Mouse (Mus musculus): Measurements from ENCODE around the gene Pip4k2c. TPM values are rescaled to one million over a fixed set of nuclear protein-coding genes. Genes with fewer than 3 reads are reported as not detected.

Pip4k2c gene
- polyA plus RNA-seq (2016; fragmentation: Nextera tagmentation; extraction: Ambion mirVana): 21.3 and 21.4 TPM in 2 replicates

DNA sequence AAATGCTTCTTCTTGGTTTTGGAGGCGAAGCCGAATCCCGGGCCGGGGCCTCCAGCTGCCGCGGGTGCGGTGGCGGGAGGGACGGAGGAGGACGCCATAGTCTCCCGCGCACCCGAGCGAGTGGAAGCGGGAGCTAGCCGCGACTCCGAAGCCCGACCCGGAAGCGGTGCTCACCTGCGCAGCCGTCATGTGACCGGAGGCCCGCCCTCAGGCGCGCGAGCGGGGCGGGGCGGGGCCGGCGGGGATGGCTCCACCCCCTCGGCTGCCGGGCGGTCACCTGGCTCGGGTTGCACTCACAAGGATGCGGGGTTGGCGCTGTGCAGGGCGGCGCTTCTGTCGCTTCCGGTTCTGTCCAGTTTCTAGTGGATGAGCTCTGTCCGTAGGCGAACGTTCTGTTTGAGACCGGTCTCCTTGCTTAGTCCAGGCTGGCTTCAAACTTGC is at the start of gene Pip4k2c:
Gene Pip4k2c, minus strand, starts transcription at position 172 of the 441 bp plus-strand sequence.
- under 1% methylated on average over 47 of the region's 47 CpGs for WGBS
- 0 out of 2 replicates have a peak, but pooled peaks cover 4% of the 10 kb centered on the region for H3K27me3 ChIP-seq (ENCODE audit: poor library complexity, severe bottlenecking)
- peak; percentile 88 for DNase-seq (ENCODE audit: extremely low spot score, low spot score)
- peaks cover 27% of the 10 kb centered on the region for H3K4me1 ChIP-seq
- H3K4me3 ChIP-seq: peak within 1 kb of the TSS; percentile 93
- H3K36me3 ChIP-seq (replicated peaks): peaks cover 25% of the 10 kb centered on the region
- no peaks in the 10 kb centered on the region for H3K9me3 ChIP-seq
- peak within 1 kb of the TSS; percentile 85 for H3K27ac ChIP-seq

DNA sequence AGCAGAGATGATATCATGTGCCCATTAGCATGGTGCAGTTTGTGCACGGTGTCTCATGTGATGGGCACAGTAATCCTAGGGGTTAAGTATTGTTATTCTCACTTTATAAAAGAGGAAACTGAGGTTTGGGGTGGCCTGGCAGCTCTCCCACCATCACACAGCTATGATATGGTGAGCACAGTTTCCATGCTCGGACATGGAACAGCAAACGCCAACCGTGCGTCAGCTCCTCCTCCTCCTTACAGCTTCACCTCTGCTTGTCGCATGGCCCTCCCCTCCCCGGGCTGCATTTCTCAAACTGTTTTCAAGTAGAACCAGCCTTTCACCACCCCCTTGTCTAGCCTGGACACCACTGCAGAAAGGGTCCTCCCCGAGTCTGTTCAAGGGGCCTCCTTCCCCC is 47.1 kb upstream of the Pip4k2c start:
- no peak for DNase-seq (ENCODE audit: extremely low spot score, low spot score)
- no peak overlapping the region for H3K27ac ChIP-seq
- peaks cover 26% of the 10 kb centered on the region for H3K4me1 ChIP-seq
- no peak overlapping the region for H3K4me3 ChIP-seq
- no peaks in the 10 kb centered on the region for H3K36me3 ChIP-seq (replicated peaks)
- WGBS: 88% methylated on average over 8 of the region's 8 CpGs
- H3K9me3 ChIP-seq: no peaks in the 10 kb centered on the region
- peaks cover 30% of the 10 kb centered on the region for H3K27me3 ChIP-seq (ENCODE audit: poor library complexity, severe bottlenecking)

DNA sequence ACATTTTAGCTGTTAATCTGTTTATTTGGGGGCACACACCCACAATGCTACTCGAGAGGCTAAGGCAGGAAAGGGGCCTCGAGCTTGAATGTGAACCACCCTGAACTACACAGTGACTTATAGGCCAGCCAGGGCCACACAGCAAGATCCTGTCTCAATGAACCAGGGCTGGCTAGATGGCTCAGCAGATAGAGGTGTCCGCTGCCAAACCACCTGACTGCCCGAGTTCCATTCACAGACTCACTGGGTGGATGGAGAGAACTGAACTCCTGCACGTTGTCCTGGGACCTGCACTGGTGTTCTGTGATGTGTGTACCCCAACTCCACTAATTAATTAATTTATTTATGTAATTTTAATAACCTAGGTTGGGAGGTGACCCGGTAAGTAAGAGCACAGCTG is 46.4 kb upstream of the Pip4k2c start:
- Histone ChIP-seq H3K4me1 (peaks cover 20% of the 10 kb centered on the region), H3K36me3 (replicated peaks) (no peaks in the 10 kb centered on the region), H3K9me3 (no peaks in the 10 kb centered on the region), H3K27me3 (ENCODE audit: poor library complexity, severe bottlenecking) (peaks cover 23% of the 10 kb centered on the region), H3K4me3 (no peak overlapping the region), H3K27ac (no peak overlapping the region)
- WGBS: 88% methylated on average over 6 of the region's 6 CpGs
- no peak for DNase-seq (ENCODE audit: extremely low spot score, low spot score)

DNA sequence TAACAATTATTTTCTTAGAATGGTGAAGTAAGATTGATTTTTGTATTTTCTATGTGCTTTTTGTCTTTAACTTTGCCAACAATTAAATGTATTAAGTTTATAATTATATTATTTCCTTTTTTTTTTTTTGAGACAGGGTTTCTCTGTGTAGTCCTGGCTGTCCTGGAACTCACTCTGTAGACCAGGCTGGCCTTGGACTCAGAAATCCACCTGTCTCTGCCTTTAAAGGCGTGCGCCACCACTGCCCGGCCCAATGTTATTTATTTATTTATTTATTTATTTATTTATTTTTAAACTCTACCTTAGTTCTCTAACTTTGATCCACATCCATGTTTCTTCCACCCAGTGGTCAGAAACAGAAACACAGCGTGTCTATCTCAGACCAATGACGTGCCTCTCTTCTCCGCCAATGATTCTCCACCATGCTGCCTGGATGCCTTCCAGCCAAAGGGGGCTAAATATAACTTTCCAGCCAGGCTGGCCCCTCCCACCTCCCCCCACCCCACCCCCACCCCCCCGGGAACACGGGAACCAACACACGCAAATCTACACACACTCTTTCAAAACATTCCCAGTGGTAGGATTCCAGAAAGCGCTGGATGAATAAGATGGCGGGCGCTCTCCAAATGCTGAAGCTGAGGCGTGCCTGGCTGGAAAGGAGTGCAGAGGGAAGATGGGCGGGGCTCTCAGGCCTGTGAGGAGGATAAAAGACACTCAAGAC is 44.4 kb upstream of the Pip4k2c start:
- peak overlapping the region; percentile 42 for H3K4me3 ChIP-seq
- 0 out of 2 replicates have a peak overlapping the region, but pooled peaks have one; percentile 40 for H3K27ac ChIP-seq
- H3K27me3 ChIP-seq (ENCODE audit: poor library complexity, severe bottlenecking): peaks cover 3% of the 10 kb centered on the region; the same call in 1 of the 2 replicates
- DNase-seq (ENCODE audit: extremely low spot score, low spot score): peak; percentile 72
- WGBS: 24% methylated on average over 14 of the region's 14 CpGs
- H3K9me3 ChIP-seq: no peaks in the 10 kb centered on the region
- H3K36me3 ChIP-seq (replicated peaks): no peaks in the 10 kb centered on the region
- H3K4me1 ChIP-seq: peaks cover 11% of the 10 kb centered on the region

DNA sequence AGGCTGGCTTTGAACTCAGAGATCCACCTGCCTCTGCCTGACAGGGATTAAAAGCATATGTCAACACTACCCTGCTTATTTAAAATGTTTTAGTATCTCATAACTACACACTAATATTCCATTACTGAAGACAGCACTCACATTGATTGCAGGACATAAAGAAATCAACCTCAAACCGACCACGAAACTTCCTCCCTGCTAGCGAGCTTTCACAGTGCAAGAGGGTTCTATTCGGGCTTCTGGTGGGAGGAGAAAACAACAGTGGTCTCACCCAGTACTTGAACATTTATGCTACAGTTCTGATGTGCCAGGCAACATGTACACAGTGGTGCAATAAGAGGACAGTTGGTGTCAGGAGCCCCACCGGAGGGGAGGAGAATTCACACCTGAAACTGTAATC is 39.4 kb upstream of the Pip4k2c start:
- DNase-seq (ENCODE audit: extremely low spot score, low spot score): no peak
- Histone ChIP-seq H3K4me3 (no peak overlapping the region), H3K9me3 (no peaks in the 10 kb centered on the region), H3K36me3 (replicated peaks) (no peaks in the 10 kb centered on the region), H3K27me3 (ENCODE audit: poor library complexity, severe bottlenecking) (no peaks in the 10 kb centered on the region), H3K4me1 (peaks cover under 1% of the 10 kb centered on the region; the same call in 1 of the 2 replicates), H3K27ac (no peak overlapping the region)
- 86% methylated on average over 5 of the region's 5 CpGs for WGBS

DNA sequence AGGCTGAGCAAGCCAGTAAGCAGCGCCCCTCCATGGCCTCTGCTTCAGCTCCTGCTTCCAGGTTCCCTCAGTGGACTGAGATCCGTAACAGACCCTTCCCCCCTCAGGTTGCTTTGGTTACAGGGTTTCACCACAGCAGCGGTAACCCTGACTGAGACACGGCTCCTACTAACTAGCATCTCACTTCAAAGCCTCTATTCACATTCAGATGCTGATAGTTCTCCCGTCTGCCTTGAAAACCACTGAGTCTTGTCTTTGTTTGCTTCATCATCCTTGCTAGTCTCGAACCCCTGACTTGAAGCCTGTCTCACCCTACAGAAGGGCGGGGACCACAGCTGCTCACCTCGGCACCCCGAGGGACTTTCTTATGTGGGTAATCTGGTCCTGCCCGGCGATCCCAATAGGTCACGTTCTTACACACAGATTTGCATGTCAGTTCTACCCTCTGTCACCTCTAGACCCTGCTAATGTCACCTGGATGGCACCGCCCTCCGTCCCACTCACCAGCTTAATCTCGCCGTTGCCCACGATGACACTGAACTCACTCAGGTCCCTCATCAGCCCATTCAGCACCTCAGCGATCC is 26.9 kb upstream of the Pip4k2c start:
- Histone ChIP-seq H3K36me3 (replicated peaks) (peaks cover 33% of the 10 kb centered on the region), H3K9me3 (no peaks in the 10 kb centered on the region), H3K27me3 (ENCODE audit: poor library complexity, severe bottlenecking) (peaks cover 6% of the 10 kb centered on the region; the same call in 1 of the 2 replicates), H3K4me3 (no peak overlapping the region), H3K27ac (no peak overlapping the region), H3K4me1 (peaks cover 11% of the 10 kb centered on the region)
- 77% methylated on average over 18 of the region's 18 CpGs for WGBS
- no peak for DNase-seq (ENCODE audit: extremely low spot score, low spot score)

DNA sequence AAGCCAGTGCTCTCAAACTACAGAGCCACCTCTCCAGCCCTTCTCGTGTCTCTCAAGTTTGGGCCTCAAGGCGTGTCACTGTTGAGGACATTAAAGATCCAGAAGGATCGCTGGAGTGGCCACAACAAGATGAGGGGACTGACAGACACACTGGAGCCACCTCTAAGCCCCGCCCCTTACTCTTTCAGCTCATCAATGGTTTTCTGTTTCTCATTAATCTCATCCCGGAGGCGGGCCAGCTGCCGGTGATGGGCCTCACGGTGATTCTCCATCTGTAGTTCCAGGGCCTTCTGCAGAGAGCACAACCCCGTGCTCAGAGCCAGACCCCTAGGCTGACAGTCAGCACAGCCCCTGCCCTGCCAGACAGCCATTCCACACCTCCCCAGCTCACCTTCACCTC is 25.2 kb upstream of the Pip4k2c start:
- Histone ChIP-seq H3K27me3 (ENCODE audit: poor library complexity, severe bottlenecking) (peaks cover 6% of the 10 kb centered on the region; the same call in 1 of the 2 replicates), H3K27ac (no peak overlapping the region), H3K36me3 (replicated peaks) (peaks cover 20% of the 10 kb centered on the region), H3K4me1 (peaks cover 11% of the 10 kb centered on the region), H3K4me3 (no peak overlapping the region), H3K9me3 (no peaks in the 10 kb centered on the region)
- WGBS: 51% methylated on average over 9 of the region's 9 CpGs
- no peak for DNase-seq (ENCODE audit: extremely low spot score, low spot score)

DNA sequence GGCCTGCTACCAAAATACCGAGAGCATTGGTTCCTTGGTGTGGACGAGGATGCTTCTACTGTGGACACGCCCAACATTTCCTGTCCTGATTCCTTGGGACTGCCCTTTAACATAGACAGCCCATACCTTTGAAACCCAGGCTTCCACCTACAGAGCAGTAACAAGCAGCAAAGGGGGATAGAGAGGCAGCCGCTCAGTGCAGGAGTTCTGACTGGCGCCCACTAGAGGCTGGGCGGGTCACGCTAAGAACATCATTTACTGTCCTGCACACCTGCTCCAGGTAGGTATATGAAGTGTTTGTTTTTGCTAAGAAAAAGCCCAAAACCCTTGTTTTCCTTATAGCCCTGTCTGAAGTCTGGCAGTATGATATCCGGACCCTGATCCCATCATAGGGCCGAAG is 21.8 kb upstream of the Pip4k2c start:
- peaks cover 5% of the 10 kb centered on the region; the same call in 1 of the 2 replicates for H3K36me3 ChIP-seq (replicated peaks)
- 80% methylated on average over 9 of the region's 9 CpGs for WGBS
- DNase-seq (ENCODE audit: extremely low spot score, low spot score): no peak

DNA sequence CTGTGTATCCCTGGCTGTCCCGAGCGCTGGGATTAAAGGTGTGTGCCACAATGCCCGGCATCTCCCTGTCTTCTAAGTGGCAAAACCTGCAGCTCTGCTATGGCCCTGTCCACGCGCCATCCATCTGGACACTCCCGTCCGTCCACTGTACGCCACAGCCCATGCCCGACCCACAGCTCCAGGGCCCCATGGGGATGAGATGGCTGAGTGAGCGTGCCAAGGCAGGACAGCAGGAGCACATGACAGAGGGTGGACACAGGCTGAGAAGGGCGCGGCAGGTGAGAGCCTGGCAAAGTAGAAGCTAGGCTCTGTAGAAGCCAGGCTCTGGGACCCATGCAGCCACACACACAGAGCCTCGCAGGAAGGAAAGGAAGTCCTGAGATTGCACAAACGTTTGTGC is 20.4 kb upstream of the Pip4k2c start:
- WGBS: 87% methylated on average over 14 of the region's 14 CpGs
- no peak for DNase-seq (ENCODE audit: extremely low spot score, low spot score)
- peaks cover 6% of the 10 kb centered on the region for H3K4me1 ChIP-seq
- H3K27me3 ChIP-seq (ENCODE audit: poor library complexity, severe bottlenecking): peaks cover 13% of the 10 kb centered on the region
- peaks cover 5% of the 10 kb centered on the region; the same call in 1 of the 2 replicates for H3K36me3 ChIP-seq (replicated peaks)
- no peak overlapping the region for H3K4me3 ChIP-seq
- H3K9me3 ChIP-seq: no peaks in the 10 kb centered on the region
- H3K27ac ChIP-seq: no peak overlapping the region

More for the DNA sequence above, 21.8 kb upstream of the Pip4k2c start:
- H3K4me3 ChIP-seq: no peak overlapping the region
- no peak overlapping the region for H3K27ac ChIP-seq
- H3K4me1 ChIP-seq: peaks cover 11% of the 10 kb centered on the region
- H3K9me3 ChIP-seq: no peaks in the 10 kb centered on the region
- peaks cover 5% of the 10 kb centered on the region for H3K27me3 ChIP-seq (ENCODE audit: poor library complexity, severe bottlenecking)

DNA sequence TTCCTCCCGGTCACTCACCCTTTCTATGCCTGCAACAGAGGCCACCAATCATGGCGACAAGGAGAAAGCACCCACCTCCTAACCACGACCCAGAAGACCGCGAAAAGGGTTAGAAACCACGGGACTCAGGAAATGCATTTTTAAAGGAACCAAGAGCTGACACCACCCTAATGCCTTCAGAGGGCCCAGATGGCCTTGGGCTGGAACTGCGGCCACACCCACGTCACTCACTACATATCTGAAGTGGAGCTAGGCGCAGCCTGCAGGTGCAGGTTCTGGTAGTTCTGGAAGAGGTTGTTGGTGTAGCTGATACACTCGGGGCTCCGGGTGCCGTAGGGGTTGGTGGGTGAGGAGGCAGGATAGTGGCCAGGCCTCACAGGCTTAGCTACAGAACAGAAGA is 19.3 kb upstream of the Pip4k2c start:
- no peak overlapping the region for H3K4me3 ChIP-seq
- H3K27me3 ChIP-seq (ENCODE audit: poor library complexity, severe bottlenecking): peaks cover 13% of the 10 kb centered on the region
- no peak for DNase-seq (ENCODE audit: extremely low spot score, low spot score)
- WGBS: 89% methylated on average over 12 of the region's 12 CpGs
- 0 out of 2 replicates have a peak, but pooled peaks cover 5% of the 10 kb centered on the region for H3K36me3 ChIP-seq (replicated peaks)
- no peaks in the 10 kb centered on the region for H3K9me3 ChIP-seq
- no peak overlapping the region for H3K27ac ChIP-seq
- 0 out of 2 replicates have a peak, but pooled peaks cover 4% of the 10 kb centered on the region for H3K4me1 ChIP-seq

DNA sequence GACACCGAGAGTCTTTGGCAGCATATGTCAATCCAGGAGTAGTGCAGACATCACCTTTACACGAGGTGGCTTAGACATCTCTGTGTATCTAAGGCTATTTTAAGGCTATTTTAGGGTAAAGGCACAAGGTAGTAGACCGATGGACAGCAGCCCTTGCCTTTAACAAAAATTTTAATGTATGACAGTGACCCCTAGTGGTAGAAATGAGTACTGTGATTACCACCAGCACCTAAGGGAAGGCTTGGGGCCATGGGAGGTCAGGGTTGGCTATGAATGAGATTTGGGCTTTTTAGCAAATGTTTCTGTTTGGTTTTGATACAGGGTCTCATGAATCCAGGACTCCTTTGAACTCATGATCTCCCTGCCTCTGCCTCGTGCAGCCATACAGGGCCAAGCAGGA is 17.5 kb upstream of the Pip4k2c start:
- H3K4me3 ChIP-seq: no peak overlapping the region
- H3K27me3 ChIP-seq (ENCODE audit: poor library complexity, severe bottlenecking): peaks cover 13% of the 10 kb centered on the region
- H3K4me1 ChIP-seq: peaks cover 5% of the 10 kb centered on the region; the same call in 1 of the 2 replicates
- H3K9me3 ChIP-seq: no peaks in the 10 kb centered on the region
- WGBS: 25% methylated on average over 4 of the region's 4 CpGs
- 0 out of 2 replicates have a peak, but pooled peaks cover 3% of the 10 kb centered on the region for H3K36me3 ChIP-seq (replicated peaks)
- no peak overlapping the region for H3K27ac ChIP-seq
- peak; percentile 37 for DNase-seq (ENCODE audit: extremely low spot score, low spot score)

DNA sequence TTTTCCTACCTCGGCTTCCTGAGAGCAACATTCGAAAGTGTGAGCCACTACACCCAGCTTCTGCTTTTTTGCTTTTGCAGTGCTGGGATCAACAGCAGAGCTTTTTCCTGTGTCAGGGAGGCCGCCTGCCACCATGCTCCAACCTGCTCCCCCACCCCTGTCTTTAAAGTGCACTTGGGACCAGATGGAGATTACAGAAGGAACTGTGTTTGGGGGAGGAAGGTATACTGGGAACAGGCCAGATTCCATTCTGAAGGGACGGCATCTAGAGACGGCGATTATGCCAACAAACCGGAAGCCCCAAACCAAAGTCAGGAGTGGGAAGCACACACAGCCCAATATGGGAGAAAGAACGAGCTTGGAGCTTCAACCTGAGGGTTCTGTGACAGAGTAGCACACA is 15.8 kb upstream of the Pip4k2c start:
- H3K27me3 ChIP-seq (ENCODE audit: poor library complexity, severe bottlenecking): peaks cover 13% of the 10 kb centered on the region
- DNase-seq (ENCODE audit: extremely low spot score, low spot score): no peak
- H3K4me1 ChIP-seq: peaks cover 11% of the 10 kb centered on the region; the same call in 1 of the 2 replicates
- 89% methylated on average over 8 of the region's 8 CpGs for whole genome bisulfite sequencing
- H3K9me3 ChIP-seq: no peaks in the 10 kb centered on the region
- no peaks in the 10 kb centered on the region for H3K36me3 ChIP-seq (replicated peaks)
- H3K4me3 ChIP-seq: no peak overlapping the region
- H3K27ac ChIP-seq: no peak overlapping the region

Data from forebrain, embryonic 10.5 days (tissue).